Mouse (Mus musculus) frontal cortex, adult (tissue): ENCODE results near the gene Disp1.

Experiments used
- ATAC-seq: cut with Nextera tagmentation; 2 replicates; pipeline ENCODE4 v1.9.2; 2017; ENCODE audit warnings: mild to moderate bottlenecking, moderate library complexity, mixed read lengths; ENCODE audit not compliant: low TSS enrichment

Disp1 gene

GRCm38 (mm10) chr1:183163512-183164189 is 57.7 kb downstream of the Disp1 start:
- no peak for ATAC-seq

GRCm38 (mm10) chr1:183161057-183161456 is 60.3 kb downstream of the Disp1 start:
- peak; percentile 57 for ATAC-seq

- ATAC-seq, result no peak
Measured at GRCm38 (mm10) chr1:183160188-183160587, 61.1 kb downstream of the Disp1 start.

- no peak for ATAC-seq
Measured at GRCm38 (mm10) chr1:183159183-183159582, 62.1 kb downstream of the Disp1 start.

GRCm38 (mm10) chr1:183155600-183155999 is 65.7 kb downstream of the Disp1 start:
- ATAC-seq, result no peak

- peak; percentile 20 for ATAC-seq
Measured at GRCm38 (mm10) chr1:183154296-183155204, 66.8 kb downstream of the Disp1 start.

- ATAC-seq, result no peak
Measured at GRCm38 (mm10) chr1:183153354-183153753, 68.0 kb downstream of the Disp1 start.

GRCm38 (mm10) chr1:183151510-183152319 is 69.6 kb downstream of the Disp1 start:
- ATAC-seq, result peak; percentile 86

- ATAC-seq, result peak; percentile 38
Measured at GRCm38 (mm10) chr1:183150379-183150840, 70.9 kb downstream of the Disp1 start.

- no peak for ATAC-seq
Measured at GRCm38 (mm10) chr1:183149571-183150105, 71.7 kb downstream of the Disp1 start.

GRCm38 (mm10) chr1:183147438-183147841 is 73.9 kb downstream of the Disp1 start:
- ATAC-seq, result 0 out of 2 replicates have a peak, but pooled peaks have one; percentile 29

GRCm38 (mm10) chr1:183146795-183147194 is 74.5 kb downstream of the Disp1 start:
- ATAC-seq, result no peak

GRCm38 (mm10) chr1:183146102-183146735 is 75.1 kb downstream of the Disp1 start:
- ATAC-seq, result no peak

- ATAC-seq, result no peak
Measured at GRCm38 (mm10) chr1:183144602-183145205, 76.6 kb downstream of the Disp1 start.

GRCm38 (mm10) chr1:183143246-183143645 is 78.1 kb downstream of the Disp1 start:
- ATAC-seq, result no peak

- no peak for ATAC-seq
Measured at GRCm38 (mm10) chr1:183142566-183142965, 78.8 kb downstream of the Disp1 start.

- ATAC-seq, result no peak
Measured at GRCm38 (mm10) chr1:183141329-183141728, 80.0 kb downstream of the Disp1 start.

GRCm38 (mm10) chr1:183140511-183141268 is 80.6 kb downstream of the Disp1 start:
- ATAC-seq, result no peak

GRCm38 (mm10) chr1:183138088-183138487 is 83.2 kb downstream of the Disp1 start:
- ATAC-seq, result no peak

GRCm38 (mm10) chr1:183134427-183134826 is 86.9 kb downstream of the Disp1 start:
- ATAC-seq, result peak; percentile 96
